Mouse (Mus musculus) G1E (cell line): ENCODE results near the gene Ckap2l.

Experiments
- CTCF ChIP-seq: IDR thresholded peaks from 2 replicates; pipeline ENCODE4 v1.5.1; 2012; ENCODE audit warnings: low read depth, low read length, inconsistent platforms, mixed read lengths
- GATA1 ChIP-seq: IDR thresholded peaks from 2 replicates; pipeline ENCODE4 v1.6.1; 2012; ENCODE audit warnings: borderline replicate concordance, low read length, inconsistent platforms, mixed read lengths

GRCm38 (mm10) chr2:129295075-129295474, 1.9 kb downstream of the Ckap2l start:
- TF ChIP-seq CTCF (no peak), GATA1 (no peak)
